Mouse (Mus musculus): ENCODE measurements around the gene Olfr536. TPM values are rescaled to one million over a fixed set of nuclear protein-coding genes. Genes with fewer than 3 reads are reported as not detected.

Olfr536 gene
- not detected for polyA plus RNA-seq (2012; fragmentation: generic; extraction: Trizol)

GRCm38 (mm10) chr7:140507346-140508021 is at the start of gene Olfr536:
Gene Olfr536 (minus strand): TSS chr7:140507396.

DNA sequence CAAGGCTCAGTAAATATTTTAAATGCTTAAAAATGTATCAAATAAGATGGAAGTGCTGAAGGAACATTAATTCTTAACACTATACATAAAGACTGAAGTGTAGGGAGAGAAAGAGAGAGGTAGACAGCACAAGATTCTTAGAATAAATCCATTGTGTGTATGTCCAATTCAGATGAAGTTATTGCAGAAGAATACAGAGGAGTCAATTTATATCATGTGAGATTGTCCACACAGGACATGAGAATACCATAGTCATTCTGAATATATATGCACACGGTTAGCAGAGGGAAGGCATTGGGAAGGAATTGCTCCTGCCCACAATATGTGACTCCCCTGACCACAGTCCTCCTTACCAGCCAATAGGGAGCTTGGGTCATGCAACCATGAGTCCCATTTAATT is 23.3 kb downstream of the Olfr536 start, which contains the start of gene Olfr535:
Gene Olfr535 (plus strand): TSS at position 301 of the 400 bp plus-strand sequence.

GRCm38 (mm10) chr7:140463070-140463469 is 44.1 kb downstream of the Olfr536 start, which contains the start of gene Olfr533:
Gene Olfr533 (plus strand): TSS chr7:140463370.

Other genes with a start within 250 kb of the Olfr536 start
- gene Olfr525, start 186.5 kb downstream of the Olfr536 start, polyA plus RNA-seq (2012; fragmentation: generic; extraction: Trizol): not detected
- not detected for gene Olfr527, start 173.4 kb downstream of the Olfr536 start, polyA plus RNA-seq (2012; fragmentation: generic; extraction: Trizol)
- gene Olfr60, start 145.7 kb downstream of the Olfr536 start, polyA plus RNA-seq (2012; fragmentation: generic; extraction: Trizol): not detected
- gene Olfr530, start 131.1 kb downstream of the Olfr536 start, polyA plus RNA-seq (2012; fragmentation: generic; extraction: Trizol): not detected
- not detected for gene Olfr531, start 104.5 kb downstream of the Olfr536 start, polyA plus RNA-seq (2012; fragmentation: generic; extraction: Trizol)
- gene Olfr532, start 85.8 kb downstream of the Olfr536 start, polyA plus RNA-seq (2012; fragmentation: generic; extraction: Trizol): not detected
- not detected for gene Olfr533, start 44.0 kb downstream of the Olfr536 start, polyA plus RNA-seq (2012; fragmentation: generic; extraction: Trizol)
- not detected for gene Olfr535, start 23.2 kb downstream of the Olfr536 start, polyA plus RNA-seq (2012; fragmentation: generic; extraction: Trizol)
- not detected for gene Olfr538, start 60.5 kb upstream of the Olfr536 start, polyA plus RNA-seq (2012; fragmentation: generic; extraction: Trizol)
- gene Olfr46, start 93.9 kb upstream of the Olfr536 start, polyA plus RNA-seq (2012; fragmentation: generic; extraction: Trizol): under 1 TPM in 1 of 2 experiments, not detected in 1; under 0.01 TPM
- gene Olfr61, start 121.6 kb upstream of the Olfr536 start, polyA plus RNA-seq (2012; fragmentation: generic; extraction: Trizol): not detected
- not detected for gene Olfr53, start 139.1 kb upstream of the Olfr536 start, polyA plus RNA-seq (2012; fragmentation: generic; extraction: Trizol)
- gene Olfr539, start 152.5 kb upstream of the Olfr536 start, polyA plus RNA-seq (2012; fragmentation: generic; extraction: Trizol): under 1 TPM in 1 of 2 experiments, not detected in 1; under 0.01 TPM
- not detected for gene Olfr45, start 174.6 kb upstream of the Olfr536 start, polyA plus RNA-seq (2012; fragmentation: generic; extraction: Trizol)
- not detected for gene Olfr541, start 189.9 kb upstream of the Olfr536 start, polyA plus RNA-seq (2012; fragmentation: generic; extraction: Trizol)

Data from C3H10T1/2 (cell line).